Mouse (Mus musculus) liver, embryonic 14.5 days (tissue): ENCODE data around the gene Traf7. TPM values are rescaled to one million over a fixed set of nuclear protein-coding genes. Genes with fewer than 3 reads are reported as not detected.

Experiments used
- ATAC-seq: fragments of 200-750 bp; cut with Nextera tagmentation; 2 replicates; pipeline ENCODE4 v1.8.0; 2017; ENCODE audit warnings: moderate number of reproducible peaks, mild to moderate bottlenecking, moderate library complexity; ENCODE audit not compliant: insufficient read depth
- DNase-seq, 3 experiments: peaks; one replicate each; pipeline ENCODE4 v3.0.0-alpha.2; 2012 to 2013; ENCODE audit warnings: low read depth in 3 of 3, low spot score in 3 of 3
- H3K27ac ChIP-seq: fragments of 300-500 bp; sonication (generic); 2 replicates; pipeline ENCODE4 v1.5.1; 2014; ENCODE audit warnings: moderate library complexity, mild to moderate bottlenecking, control low read depth, inconsistent platforms
- H3K27me3 ChIP-seq: fragments of 300-500 bp; sonication (generic); 2 replicates; pipeline ENCODE4 v1.6.1; 2014; ENCODE audit warnings: mild to moderate bottlenecking, low read length, moderate library complexity; ENCODE audit not compliant: control insufficient read depth, insufficient read depth
- H3K36me3 ChIP-seq: fragments of 300-500 bp; sonication (generic); replicated peaks from 2 replicates; pipeline ENCODE4 v1.6.1; 2014; ENCODE audit warnings: low read depth; ENCODE audit not compliant: control insufficient read depth, insufficient read depth
- H3K4me1 ChIP-seq, 2 experiments: fragments of 200-500 bp in 1 of 2; fragments of 300-500 bp in 1 of 2; sonication (generic) in 1 of 2; replicated peaks; 2 replicates each; pipeline ENCODE4 v1.6.1; 2012 to 2014; ENCODE audit warnings: antibody characterized with exemption in 1 of 2, inconsistent platforms in 1 of 2, low read length in 1 of 2; ENCODE audit not compliant: control insufficient read depth in 2 of 2, insufficient read depth in 2 of 2
- H3K4me2 ChIP-seq: fragments of 300-500 bp; sonication (generic); 2 replicates; pipeline ENCODE4 v1.6.1; 2014; ENCODE audit warnings: low read depth, mild to moderate bottlenecking, control low read depth, moderate library complexity
- H3K4me3 ChIP-seq, 2 experiments: fragments of 200-500 bp in 1 of 2; fragments of 300-500 bp in 1 of 2; sonication (generic) in 1 of 2; 2 replicates each; pipeline ENCODE4 v1.5.1; 2012 to 2014; ENCODE audit warnings: low read depth in 2 of 2, low read length in 2 of 2, mild to moderate bottlenecking in 2 of 2, control low read depth in 1 of 2, inconsistent platforms in 1 of 2, moderate library complexity in 1 of 2; ENCODE audit not compliant: insufficient read depth in 1 of 2
- H3K9ac ChIP-seq: fragments of 300-500 bp; sonication (generic); replicated peaks from 2 replicates; pipeline ENCODE4 v1.6.1; 2014; ENCODE audit warnings: mild to moderate bottlenecking, control low read depth, moderate library complexity
- H3K9me3 ChIP-seq: fragments of 300-500 bp; sonication (generic); 2 replicates; pipeline ENCODE4 v1.6.1; 2016; ENCODE audit warnings: low read length, mixed read lengths; ENCODE audit not compliant: control insufficient read depth
- CTCF ChIP-seq: IDR thresholded peaks from 2 replicates; pipeline ENCODE4 v1.5.1; 2016; ENCODE audit warnings: antibody characterized with exemption, low read depth, control low read depth
- EP300 ChIP-seq: IDR thresholded peaks from 2 replicates; pipeline ENCODE4 v1.6.1; 2016; ENCODE audit warnings: antibody characterized with exemption, low read depth
- WGBS: fragments of 180-500 bp; shearing (Covaris S2); extraction: QIAGEN DNeasy Blood & Tissue Kit; methylation state at CpG from one replicate; pipeline ENCODE4 v1.1.7; 2014; ENCODE audit not compliant: insufficient replicate concordance; 5-methylcytosine and 5-hydroxymethylcytosine counted together
- polyA plus RNA-seq, 2 experiments: library from polyadenylated mRNA; depleted of rRNA in 1 of 2; stranded (reverse) in 1 of 2; unstranded in 1 of 2; fragments of >200 nt; fragmentation: Nextera tagmentation in 1 of 2; extraction: Ambion mirVana in 1 of 2; gene quantifications; 2 replicates each; pipeline versions ENCODE4 v1.2.1 to v1.2.3; 2012 to 2014

Gene Traf7
- polyA plus RNA-seq, 2 experiments = 25.6 to 64.2 TPM

DNA sequence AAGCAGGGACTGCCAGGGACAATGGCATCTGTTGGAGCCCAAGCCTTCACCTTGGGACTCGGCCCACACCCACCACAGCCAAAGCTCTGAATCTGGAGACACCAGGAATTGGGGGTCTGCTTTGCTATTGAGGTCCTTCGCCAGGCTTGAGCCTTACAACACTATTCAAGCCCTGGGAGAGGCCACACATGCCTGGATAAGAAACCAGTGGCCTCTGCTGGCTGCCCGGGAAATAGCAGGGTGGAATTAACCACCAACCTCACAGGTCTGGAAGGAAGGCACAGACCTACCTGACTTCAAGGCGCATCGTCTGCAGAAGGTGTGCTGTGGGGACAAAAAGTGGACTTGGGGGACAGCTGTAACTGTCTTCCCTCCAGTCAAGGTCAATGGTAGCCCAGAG is 14.1 kb downstream of the Traf7 start:
- ATAC-seq = no peak; the same call in 1 of the 2 replicates
- no peaks in the 10 kb centered on the region for H3K9me3 ChIP-seq

DNA sequence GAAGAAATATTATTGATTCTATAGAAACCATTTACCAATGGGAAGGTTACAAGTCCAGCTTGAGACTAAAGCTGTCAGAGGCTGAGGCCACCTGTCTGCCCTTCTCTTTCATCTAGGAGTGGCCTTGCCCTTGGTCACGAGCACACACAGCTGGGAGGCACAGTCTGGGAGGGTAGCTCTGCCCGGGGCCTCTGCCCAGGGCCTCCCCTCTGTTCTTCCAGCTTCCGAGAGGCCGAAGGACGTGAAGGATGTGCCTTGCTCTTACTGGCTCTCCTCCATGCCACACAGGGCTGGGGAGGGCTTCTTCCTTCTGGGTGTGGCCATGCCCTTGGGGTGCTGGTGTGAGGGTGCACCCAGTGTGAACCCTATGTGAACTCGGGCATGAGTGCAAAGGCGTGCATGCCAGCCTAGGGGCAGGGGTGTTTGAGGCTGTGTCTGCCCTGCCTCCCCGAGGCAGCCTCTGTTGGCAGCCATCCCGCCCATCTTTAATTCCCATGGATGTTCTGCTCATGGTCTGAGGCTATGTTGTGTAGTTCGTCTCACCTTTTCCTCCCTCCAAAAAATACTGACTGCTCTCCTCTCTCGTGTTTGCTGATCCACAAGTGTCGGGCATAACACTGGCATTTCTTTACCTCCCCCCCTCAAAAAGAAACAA is 19.8 kb downstream of the Traf7 start:
- Histone ChIP-seq H3K4me2 (no peak overlapping the region), H3K9ac (no peak overlapping the region), H3K9me3 (no peaks in the 10 kb centered on the region), H3K36me3 (peaks cover 27% of the 10 kb centered on the region), H3K27ac (no peak overlapping the region), H3K4me1 (no peaks in the 10 kb centered on the region), H3K27me3 (no peaks in the 10 kb centered on the region), H3K4me3 (no peak overlapping the region)
- DNase-seq (no peak), ATAC-seq (no peak)
- WGBS = 68% methylated on average over 12 of the region's 12 CpGs
- no peak for TF ChIP-seq CTCF
- no peak for TF ChIP-seq EP300

More for the DNA sequence above, 14.1 kb downstream of the Traf7 start:
- H3K4me1 ChIP-seq = no peaks in the 10 kb centered on the region
- H3K4me3 ChIP-seq = no peak overlapping the region
- H3K9ac ChIP-seq = no peak overlapping the region
- TF ChIP-seq EP300 = no peak
- peak; percentile 79 for TF ChIP-seq CTCF
- 56% methylated on average over 5 of the region's 5 CpGs for WGBS
- peaks cover 36% of the 10 kb centered on the region for H3K36me3 ChIP-seq
- no peaks in the 10 kb centered on the region for H3K27me3 ChIP-seq
- H3K27ac ChIP-seq = no peak overlapping the region
- no peak for DNase-seq
- H3K4me2 ChIP-seq = no peak overlapping the region

DNA sequence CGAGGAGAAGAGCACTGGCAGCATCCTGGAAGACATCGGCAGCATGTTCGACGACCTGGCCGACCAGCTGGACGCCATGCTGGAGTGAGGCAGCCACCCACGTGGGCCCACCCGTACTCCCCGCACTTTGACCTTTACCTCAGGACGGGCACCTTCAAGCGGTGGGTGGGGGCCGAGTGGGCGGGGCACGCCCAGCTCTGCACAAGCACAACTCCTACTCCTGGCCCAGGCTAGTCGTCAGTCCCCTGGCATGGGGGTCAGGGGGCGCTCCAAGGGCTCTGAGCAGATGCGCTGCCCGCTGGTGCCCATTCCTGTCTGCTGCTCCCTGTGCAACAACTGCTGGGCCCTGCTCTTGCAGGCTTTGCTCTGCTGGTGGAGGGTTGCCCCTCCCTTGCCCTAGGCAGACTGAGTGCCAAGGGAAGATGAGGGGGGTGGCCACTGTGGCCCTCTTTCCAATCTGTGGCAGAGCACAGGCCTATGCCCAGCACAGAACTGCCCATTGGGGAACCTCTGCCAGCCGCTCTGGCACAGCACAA is 20.5 kb downstream of the Traf7 start:
- no peaks in the 10 kb centered on the region for H3K9me3 ChIP-seq
- H3K4me3 ChIP-seq = no peak overlapping the region; a peak in 1 of 4 replicates
- ATAC-seq (peak; percentile 15; the same call in 1 of the 2 replicates), DNase-seq (no peak)
- H3K4me1 ChIP-seq = no peaks in the 10 kb centered on the region
- H3K27ac ChIP-seq = no peak overlapping the region
- no peak overlapping the region for H3K9ac ChIP-seq
- no peak for TF ChIP-seq EP300
- no peak for TF ChIP-seq CTCF
- peak overlapping the region; percentile 44 for H3K4me2 ChIP-seq
- H3K27me3 ChIP-seq = no peaks in the 10 kb centered on the region
- peaks cover 27% of the 10 kb centered on the region for H3K36me3 ChIP-seq
- 60% methylated on average over 19 of the region's 19 CpGs for WGBS

DNA sequence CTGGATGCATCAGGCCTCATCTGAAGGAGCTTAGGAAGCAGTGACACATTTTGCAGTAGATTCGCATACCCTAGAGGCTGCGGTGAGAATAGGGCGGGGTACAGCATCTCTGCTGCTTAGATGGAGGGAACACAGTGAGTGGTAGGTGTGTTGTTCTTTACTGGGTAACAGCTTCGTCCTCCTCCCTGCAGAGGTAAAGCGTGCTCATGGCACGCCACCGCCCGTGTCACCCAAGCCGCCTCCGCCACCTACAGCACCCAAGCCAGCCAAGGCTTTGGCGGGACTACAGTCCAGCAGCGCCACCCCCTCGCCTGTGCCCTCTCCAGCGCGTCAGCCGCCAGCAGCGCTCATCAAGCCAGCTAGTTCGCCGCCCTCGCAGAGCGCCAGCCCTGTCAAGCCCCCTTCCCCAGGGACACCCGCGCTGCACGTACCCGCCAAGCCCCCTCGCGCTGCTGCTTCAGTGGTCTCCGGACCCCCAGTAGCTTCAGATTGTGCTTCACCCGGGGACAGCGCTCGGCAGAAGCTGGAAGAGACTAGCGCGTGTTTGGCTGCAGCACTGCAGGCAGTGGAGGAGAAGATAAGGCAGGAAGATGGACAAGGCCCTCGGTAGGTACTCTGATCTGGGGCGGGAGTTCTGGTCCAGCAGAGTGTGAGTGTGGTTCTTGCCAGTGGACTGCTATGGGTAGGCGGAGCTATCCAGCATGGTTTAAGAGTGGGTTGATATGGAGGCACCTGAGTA is 21.2 kb downstream of the Traf7 start:
- Histone ChIP-seq H3K27ac (no peak overlapping the region), H3K27me3 (no peaks in the 10 kb centered on the region), H3K4me1 (no peaks in the 10 kb centered on the region), H3K9ac (no peak overlapping the region), H3K9me3 (no peaks in the 10 kb centered on the region), H3K4me2 (peak overlapping the region; percentile 44), H3K36me3 (peaks cover 20% of the 10 kb centered on the region), H3K4me3 (peak overlapping the region in 1 of 2 experiments; percentile 16; a peak in 1 of 4 replicates)
- no peak for TF ChIP-seq CTCF
- TF ChIP-seq EP300 = no peak
- DNase-seq = no peak
- peak; percentile 31; the same call in 1 of the 2 replicates for ATAC-seq
- WGBS = 38% methylated on average over 36 of the region's 36 CpGs

DNA sequence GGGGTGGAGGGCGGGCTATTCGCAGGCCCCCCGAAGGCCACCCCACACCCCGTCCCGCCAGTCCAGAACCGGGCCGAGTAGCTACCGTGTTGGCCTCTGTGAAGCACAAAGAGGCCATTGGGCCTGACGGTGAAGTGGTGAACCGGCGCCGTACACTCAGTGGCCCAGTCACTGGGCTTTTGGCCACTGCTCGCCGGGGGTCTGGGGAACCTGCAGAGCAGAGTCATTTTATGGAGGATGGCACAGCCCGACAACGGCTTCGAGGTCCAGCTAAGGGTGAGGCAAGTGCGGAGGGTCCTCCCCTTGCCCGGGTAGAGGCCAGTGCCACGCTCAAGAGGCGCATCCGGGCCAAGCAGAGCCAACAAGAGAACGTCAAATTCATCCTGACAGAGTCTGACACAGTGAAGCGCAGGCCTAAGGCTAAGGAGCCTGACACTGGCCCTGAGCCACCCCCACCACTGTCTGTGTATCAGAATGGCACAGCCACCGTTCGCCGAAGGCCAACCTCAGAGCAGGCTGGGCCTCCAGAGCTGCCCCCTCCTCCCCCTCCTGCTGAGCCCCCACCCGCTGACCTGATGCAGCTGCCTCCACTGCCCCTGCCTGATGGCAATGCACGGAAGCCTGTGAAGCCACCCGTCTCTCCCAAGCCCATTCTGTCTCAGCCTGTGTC is 22.3 kb downstream of the Traf7 start:
- peaks cover 14% of the 10 kb centered on the region for H3K36me3 ChIP-seq

More for the DNA sequence above, 22.3 kb downstream of the Traf7 start:
- no peak for TF ChIP-seq CTCF
- TF ChIP-seq EP300 = no peak
- 82% methylated on average over 30 of the region's 30 CpGs for WGBS
- no peak for ATAC-seq
- Histone ChIP-seq H3K9ac (no peak overlapping the region), H3K4me3 (no peak overlapping the region), H3K27me3 (no peaks in the 10 kb centered on the region), H3K27ac (no peak overlapping the region), H3K4me1 (no peaks in the 10 kb centered on the region), H3K4me2 (no peak overlapping the region), H3K9me3 (no peaks in the 10 kb centered on the region)
- no peak for DNase-seq
